Mouse (Mus musculus) CH12.LX (cell line): ENCODE results near the gene Brip1.

Source experiments
- CTCF ChIP-seq, 2 experiments: IDR thresholded peaks in 1 of 2; conservative IDR thresholded peaks in 1 of 2; 2 replicates each; pipeline ENCODE4 v1.5.1; 2011 to 2012; ENCODE audit warnings: low read depth in 2 of 2, low read length in 2 of 2, improper control_type of control experiment in 1 of 2, inconsistent platforms in 1 of 2, mild to moderate bottlenecking in 1 of 2, moderate library complexity in 1 of 2
- E2F4 ChIP-seq: IDR thresholded peaks from 2 replicates; pipeline ENCODE4 v1.6.1; 2011; ENCODE audit warnings: low read depth, low read length, improper control_type of control experiment; ENCODE audit not compliant: insufficient replicate concordance
- HCFC1 ChIP-seq: IDR thresholded peaks from 2 replicates; pipeline ENCODE4 v1.6.1; 2012; ENCODE audit warnings: low read depth, mild to moderate bottlenecking, inconsistent platforms, low read length, improper control_type of control experiment
- MAZ ChIP-seq: IDR thresholded peaks from 2 replicates; pipeline ENCODE4 v1.6.1; 2012; ENCODE audit warnings: low read depth, mild to moderate bottlenecking, inconsistent platforms, low read length, improper control_type of control experiment, moderate library complexity
- MEF2A ChIP-seq: IDR thresholded peaks from 2 replicates; pipeline ENCODE4 v1.6.1; 2014; ENCODE audit warnings: low read depth, mild to moderate bottlenecking, inconsistent platforms, low read length, improper control_type of control experiment, borderline replicate concordance
- MXI1 ChIP-seq: IDR thresholded peaks from 2 replicates; pipeline ENCODE4 v1.6.1; 2011; ENCODE audit warnings: mild to moderate bottlenecking, low read depth, low read length, improper control_type of control experiment
- MYC ChIP-seq: IDR thresholded peaks from 2 replicates; pipeline ENCODE4 v1.6.1; 2011; ENCODE audit warnings: low read depth, mild to moderate bottlenecking, improper control_type of control experiment, low read length
- NELFE ChIP-seq: IDR thresholded peaks from 2 replicates; pipeline ENCODE4 v1.6.1; 2011; ENCODE audit warnings: low read depth, low read length, improper control_type of control experiment
- POLR2A ChIP-seq: IDR thresholded peaks from 2 replicates; pipeline ENCODE4 v1.6.1; 2011; ENCODE audit warnings: low read depth, mild to moderate bottlenecking, improper control_type of control experiment, low read length
- RCOR1 ChIP-seq: conservative IDR thresholded peaks from 2 replicates; pipeline ENCODE4 v1.6.1; 2012; ENCODE audit warnings: low read depth, mild to moderate bottlenecking, inconsistent platforms, low read length, improper control_type of control experiment
- TCF12 ChIP-seq: IDR thresholded peaks from 2 replicates; pipeline ENCODE4 v1.6.1; 2014; ENCODE audit warnings: low read depth, mild to moderate bottlenecking, inconsistent platforms, low read length, improper control_type of control experiment

DNA sequence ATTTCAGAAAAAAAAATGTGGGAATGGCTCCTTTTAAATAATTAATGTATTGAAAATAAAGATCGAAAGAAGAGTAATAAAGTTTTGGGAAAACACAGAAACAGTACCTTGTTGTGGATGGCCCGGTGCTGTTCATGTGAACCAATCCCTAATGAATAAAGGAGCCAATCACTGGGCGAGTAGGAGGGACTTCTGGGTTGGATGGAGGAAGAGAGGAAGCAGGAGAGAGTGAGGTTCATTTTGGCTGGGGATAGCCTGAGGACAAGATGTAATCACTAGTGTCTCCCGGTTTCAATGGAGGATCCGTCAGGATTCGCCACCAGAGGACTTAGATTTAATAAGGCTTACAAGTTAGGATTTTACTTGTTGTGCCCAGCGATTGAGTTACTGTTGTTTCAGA is 145.2 kb downstream of the Brip1 start:
- no peak for TF ChIP-seq MAZ
- no peak for TF ChIP-seq TCF12
- no peak for TF ChIP-seq E2F4
- TF ChIP-seq RCOR1, result no peak
- no peak for TF ChIP-seq HCFC1
- no peak for TF ChIP-seq POLR2A
- no peak for TF ChIP-seq CTCF (conservative IDR thresholded peaks at IDR 0.05 in 1 of 2, IDR thresholded peaks at IDR 0.05 in 1 of 2; ENCODE audit: low read depth in 2 of 2, low read length in 2 of 2)
- TF ChIP-seq MYC, result no peak
- no peak for TF ChIP-seq MXI1
- no peak for TF ChIP-seq NELFE
- TF ChIP-seq MEF2A, result no peak
